Mouse (Mus musculus) embryo, embryonic 10 days (tissue): Measurements from ENCODE around the gene Mab21l2.

Experiments
- DNase-seq: peaks from one replicate; pipeline ENCODE4 v3.0.0-alpha.2; 2015; ENCODE audit warnings: low spot score

Gene Mab21l2

GRCm38 (mm10) chr3:86548091-86549015 is at the start of gene Mab21l2:
TSS of gene Mab21l2 (minus strand) at chr3:86548629.
- DNase-seq: peak; percentile 82

DNA sequence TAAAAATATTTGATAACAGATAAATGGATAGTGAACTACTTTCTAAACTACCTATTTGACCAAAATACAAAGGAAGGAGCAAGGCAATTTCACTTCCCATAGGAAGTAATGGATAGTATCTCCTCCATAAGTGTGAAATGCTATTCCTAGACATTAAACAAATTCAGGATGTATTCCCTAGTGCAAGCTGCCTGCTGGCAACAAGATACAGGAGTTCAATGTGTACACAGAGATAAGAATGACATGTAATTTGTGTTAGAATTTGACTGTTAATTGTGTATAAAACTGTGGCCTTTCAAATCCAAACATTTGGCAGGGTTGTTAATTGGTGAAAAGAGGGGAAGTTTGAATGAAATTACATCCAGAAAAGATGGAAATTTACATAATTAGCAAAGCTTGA is 26.9 kb upstream of the Mab21l2 start:
- no peak for DNase-seq

DNA sequence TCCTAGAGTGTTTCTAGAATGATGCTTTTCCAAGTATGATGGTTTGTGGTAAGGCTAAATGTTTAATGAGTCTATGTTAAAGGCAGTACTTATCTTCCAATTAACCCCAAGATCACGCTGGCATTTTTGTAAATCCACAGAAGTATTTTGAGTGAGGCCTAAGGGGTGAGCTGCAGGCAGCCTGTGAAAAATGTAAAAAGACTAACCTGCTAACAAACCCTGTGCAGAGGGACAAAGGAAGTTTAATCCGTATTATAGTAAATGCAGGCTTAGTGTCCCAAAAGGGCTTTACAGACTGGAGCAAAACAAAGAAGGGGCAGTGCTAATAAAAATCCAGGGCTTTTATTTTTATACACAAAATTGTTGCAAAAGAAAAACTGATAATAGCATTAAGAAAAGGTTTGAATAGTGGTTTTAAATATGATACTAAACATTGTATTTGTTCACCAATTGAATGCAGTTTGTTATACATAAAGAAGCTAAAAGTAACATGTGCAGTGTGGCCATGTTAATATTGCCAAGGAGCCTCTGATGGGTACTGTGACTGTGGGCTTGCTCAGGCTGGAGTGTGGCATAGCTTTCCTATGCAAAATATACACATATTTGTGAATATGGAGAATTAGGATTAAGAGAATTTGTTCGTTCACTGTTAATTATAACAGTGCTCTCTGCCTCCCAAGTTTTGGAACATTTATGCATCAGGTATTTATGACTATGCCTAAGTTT is 24.3 kb upstream of the Mab21l2 start:
- DNase-seq: no peak

DNA sequence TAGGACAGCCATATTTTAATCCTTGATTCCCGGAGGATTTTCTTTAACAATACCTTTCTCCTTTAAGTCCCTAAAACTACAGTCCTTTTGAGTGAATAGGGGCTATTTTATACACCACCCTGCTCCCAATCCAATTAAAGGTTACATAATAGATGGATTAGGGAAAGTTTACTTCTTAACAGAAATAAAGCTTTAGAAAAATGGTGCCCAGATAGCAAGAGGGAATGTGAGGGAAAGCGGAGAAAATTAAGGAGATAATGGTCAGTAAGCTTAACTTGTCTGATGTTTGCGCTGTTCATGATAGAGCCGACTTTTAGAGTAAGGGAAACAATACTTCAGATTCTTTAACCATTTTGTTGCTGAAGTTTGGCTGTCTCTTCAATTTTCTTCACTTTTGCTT is 23.1 kb upstream of the Mab21l2 start:
- no peak for DNase-seq

- no peak for DNase-seq
These were observed 18.9 kb upstream of the Mab21l2 start for GRCm38 (mm10) chr3:86567312-86567711.

GRCm38 (mm10) chr3:86561396-86561795 is 13.0 kb upstream of the Mab21l2 start:
- no peak for DNase-seq

- DNase-seq: no peak
These were observed 12.6 kb upstream of the Mab21l2 start for GRCm38 (mm10) chr3:86561023-86561344.

DNA sequence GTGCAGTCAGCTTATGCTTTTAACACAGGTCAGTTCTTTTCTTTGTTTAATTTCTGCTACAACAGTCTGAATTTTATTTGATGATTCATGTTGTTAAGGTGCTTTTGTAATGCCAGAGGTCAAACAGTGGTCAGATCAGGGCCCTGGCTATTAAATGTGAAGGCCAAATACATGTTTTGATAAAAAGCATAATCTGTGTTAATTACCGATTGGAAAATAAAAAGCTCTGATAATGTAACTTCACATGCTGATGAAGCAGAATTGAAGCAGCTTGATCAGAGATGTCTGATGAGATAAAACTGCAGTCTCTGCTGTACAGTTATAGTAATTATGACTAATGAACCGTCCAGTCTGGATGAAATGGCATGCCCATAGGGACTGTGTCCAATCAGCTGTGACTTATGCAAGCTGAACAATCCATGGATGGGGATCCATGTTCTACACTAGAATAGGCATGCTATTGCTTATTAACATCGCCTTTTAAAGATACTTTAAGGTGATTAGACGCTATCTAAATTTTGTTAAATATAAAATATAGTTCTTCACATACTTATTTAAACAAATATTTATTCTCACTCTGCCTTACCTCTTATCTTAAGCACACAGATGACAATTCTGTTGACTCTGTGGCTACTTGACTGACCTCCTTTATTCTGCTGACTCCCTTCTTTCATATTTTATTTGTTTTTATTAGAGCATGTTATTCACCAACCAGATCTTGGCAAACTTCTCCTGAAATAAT is 12.0 kb upstream of the Mab21l2 start:
- no peak for DNase-seq

- no peak for DNase-seq
These were observed 11.2 kb upstream of the Mab21l2 start for GRCm38 (mm10) chr3:86559635-86560034.

GRCm38 (mm10) chr3:86558976-86559375 is 10.5 kb upstream of the Mab21l2 start:
- DNase-seq: no peak

DNA sequence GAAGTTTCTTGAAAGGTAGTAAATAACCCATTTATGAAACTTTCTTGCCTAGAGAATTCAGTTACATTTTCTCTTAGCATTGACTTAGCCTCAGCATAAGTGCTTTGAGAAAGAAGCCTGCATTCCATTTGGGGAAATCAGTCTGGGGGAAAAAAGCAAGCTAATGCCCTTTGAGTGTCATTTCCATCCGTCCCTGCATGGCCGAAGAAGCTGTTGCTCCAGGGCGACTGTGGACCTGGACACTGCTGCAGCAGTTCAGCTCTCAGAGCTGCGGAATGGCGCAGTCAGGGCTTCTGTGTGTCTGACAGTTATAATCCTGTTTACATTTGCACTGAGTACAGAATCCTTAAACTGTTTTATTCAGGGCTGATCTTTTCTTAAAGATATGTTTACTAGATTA is 3.7 kb upstream of the Mab21l2 start:
- peak; percentile 54 for DNase-seq

DNA sequence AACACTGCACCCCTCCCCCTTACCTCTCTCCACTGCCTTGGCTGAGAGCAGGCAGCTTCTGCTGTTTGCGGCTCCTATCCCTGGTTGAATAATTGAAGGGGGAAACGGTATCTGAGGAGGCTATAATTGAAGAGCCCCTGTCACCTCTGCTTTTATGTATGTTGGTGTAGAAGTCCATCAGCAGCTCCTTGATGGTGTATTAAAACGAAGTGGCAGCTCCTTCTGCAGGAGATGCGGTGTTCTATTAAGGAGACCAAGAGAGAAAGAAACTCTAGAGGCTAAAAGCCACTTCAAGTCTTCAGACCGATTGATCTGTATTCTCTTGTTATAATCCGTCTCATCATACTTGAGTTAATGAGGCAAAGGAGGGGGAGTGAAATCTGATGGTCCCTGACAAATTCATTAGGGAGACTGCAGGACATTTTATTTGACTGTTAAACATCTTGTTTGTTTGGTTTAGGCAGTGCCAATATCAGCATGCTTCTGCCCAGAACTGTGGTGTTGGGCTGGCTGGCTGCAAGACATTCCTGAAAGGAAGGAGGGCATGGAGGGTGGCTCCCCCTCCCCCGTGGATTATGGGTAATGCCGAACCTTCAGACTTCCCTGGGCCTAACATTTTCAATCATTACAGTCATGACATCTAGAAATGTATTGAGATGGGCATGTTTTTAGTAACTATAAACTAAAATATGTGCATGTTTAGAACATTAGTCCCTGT is 2.7 kb upstream of the Mab21l2 start:
- DNase-seq: peak; percentile 62

DNA sequence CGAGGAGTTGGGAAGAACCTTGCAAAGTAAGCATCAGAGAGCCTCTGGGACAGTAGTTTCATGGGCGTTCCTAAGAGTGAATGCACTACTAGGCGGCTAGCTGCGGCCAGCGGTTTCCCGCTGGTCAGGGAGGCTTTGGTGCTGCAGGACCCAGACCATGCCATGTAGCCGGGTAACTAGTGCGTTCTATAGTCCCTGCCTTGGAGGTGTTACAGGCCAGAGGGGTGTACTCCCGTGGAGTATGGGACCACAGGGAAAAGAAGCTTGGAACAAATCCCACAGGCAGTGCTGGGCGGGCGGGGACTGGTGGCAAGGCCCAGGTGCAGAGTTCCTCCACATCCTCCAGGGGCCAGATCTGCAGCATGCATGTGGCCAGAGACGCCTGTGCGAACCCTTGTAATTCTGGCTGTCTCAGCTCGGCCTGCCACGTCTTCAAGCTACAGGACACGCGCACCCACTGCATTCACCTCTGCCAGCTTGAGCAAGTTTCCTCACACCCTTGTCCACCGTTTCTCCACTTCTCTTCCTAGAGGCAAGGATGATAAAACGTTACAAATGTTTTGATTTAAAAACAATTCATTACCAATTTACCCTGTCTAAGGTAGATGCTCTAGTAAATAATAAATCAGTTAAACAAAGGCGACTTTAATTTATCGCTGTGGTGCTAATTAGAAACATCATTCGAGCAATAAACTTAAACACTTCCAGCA is 2.0 kb upstream of the Mab21l2 start:
- peak; percentile 72 for DNase-seq

DNA sequence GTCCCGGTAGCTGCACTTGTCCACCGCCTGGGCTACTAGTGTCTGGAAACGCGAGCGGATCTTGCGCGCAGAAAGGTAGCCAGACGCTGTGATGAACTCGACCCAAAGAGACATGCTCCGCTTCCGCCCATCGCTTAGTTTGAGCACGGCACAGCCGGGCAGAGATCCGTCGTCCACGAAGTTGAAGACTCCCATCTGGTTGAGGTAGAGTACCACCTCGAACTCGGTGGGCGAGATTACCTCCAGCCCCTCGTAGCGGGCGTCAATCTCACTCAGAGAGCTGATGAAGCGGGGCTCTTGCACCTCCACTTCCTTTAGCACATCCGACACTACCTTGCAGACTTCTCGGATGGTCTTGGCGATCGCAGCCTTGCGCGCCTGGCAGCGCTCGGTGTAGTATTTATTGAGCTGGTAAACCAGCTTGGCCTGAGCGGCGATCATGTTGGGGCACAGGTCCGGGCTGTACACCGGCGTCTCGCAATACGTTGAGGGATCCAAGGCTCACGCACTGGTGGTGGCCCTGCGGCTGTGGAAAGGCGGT is 1.1 kb downstream of the Mab21l2 start:
- DNase-seq: no peak

- DNase-seq: peak; percentile 69
These were observed 1.8 kb downstream of the Mab21l2 start for GRCm38 (mm10) chr3:86546471-86547250.

GRCm38 (mm10) chr3:86545945-86546344 is 2.5 kb downstream of the Mab21l2 start:
- no peak for DNase-seq

- DNase-seq: peak; percentile 41
These were observed 3.6 kb downstream of the Mab21l2 start for GRCm38 (mm10) chr3:86544785-86545184.

DNA sequence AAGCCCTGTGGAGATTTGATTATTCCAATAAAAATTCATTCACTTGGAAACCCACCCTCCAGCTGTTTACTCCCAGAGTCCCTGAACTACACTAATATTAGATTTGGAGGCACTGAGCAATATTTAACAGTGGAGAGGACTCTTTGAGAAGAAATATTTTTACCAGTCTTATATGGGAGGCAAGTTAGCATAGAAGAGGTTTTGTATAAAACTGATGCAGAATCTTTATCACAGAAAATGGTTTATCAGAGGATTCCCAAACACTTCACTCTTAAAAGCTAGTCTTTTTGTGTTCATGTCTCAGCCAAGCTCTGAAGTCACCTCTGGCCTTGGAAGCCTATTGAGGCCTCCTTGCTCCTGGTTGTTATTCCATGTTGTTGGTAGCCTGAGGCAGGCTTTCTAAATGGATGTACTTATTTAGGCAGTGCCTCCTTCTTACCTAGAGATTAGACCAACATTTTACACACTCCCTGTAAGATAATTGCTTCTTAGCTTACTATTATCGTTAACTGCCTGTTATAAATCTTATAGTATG is 6.5 kb downstream of the Mab21l2 start:
- no peak for DNase-seq

DNA sequence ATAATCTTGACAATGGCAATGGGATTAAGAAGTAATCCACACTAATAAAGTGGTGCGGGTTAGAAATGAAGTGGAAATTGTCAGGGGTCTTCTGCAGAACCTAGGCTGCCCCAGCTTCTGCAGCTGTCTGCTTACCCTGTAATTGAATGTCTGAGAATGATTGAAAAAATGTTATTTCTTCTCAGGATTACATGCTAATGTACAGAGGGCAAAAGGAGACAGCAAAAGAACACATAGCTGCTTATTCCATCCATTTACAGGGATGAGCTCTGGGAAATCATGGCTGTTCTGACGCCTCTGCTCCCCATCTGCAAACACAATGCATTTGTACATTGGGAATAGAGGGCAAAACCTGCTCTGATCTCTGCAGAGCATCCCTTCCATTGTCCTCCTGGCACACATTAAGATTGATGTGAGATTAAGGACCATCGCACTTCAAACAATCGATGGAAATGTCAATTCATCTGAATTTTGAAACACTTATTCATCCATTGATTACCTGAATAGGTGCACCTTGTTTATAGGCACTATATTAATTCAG is 7.3 kb downstream of the Mab21l2 start:
- no peak for DNase-seq
